Mouse (Mus musculus): ENCODE data around the gene Ninj1. TPM values are rescaled to one million over a fixed set of nuclear protein-coding genes. Genes with fewer than 3 reads are reported as not detected.

Ninj1 gene
- polyA plus RNA-seq, 1 experiment from 2014 or later = 65.0 TPM

GRCm38 (mm10) chr13:49238737-49239136 is 51.5 kb downstream of the Ninj1 start:
- Histone ChIP-seq H3K36me3 (ENCODE audit: control insufficient read depth, insufficient read depth, low read length) (no peaks in the 10 kb centered on the region), H3K4me3 (ENCODE audit: low read depth, low read length) (no peak overlapping the region), H3K27me3 (replicated peaks; ENCODE audit: control insufficient read depth, insufficient read depth, low read length) (no peaks in the 10 kb centered on the region), H3K9ac (ENCODE audit: low read depth, low read length) (no peak overlapping the region), H3K27ac (replicated peaks; ENCODE audit: low read depth, low read length) (no peak overlapping the region), H3K4me2 (ENCODE audit: low read depth, low read length) (no peak overlapping the region), H3K9me3 (ENCODE audit: control insufficient read depth, low read length) (no peaks in the 10 kb centered on the region), H3K4me1 (ENCODE audit: control insufficient read depth, insufficient read depth, low read length) (no peaks in the 10 kb centered on the region)
- DNase-seq (ENCODE audit: low spot score) (no peak), ATAC-seq (ENCODE audit: low read depth) (no peak)
- WGBS = 95% methylated on average over 8 of the region's 8 CpGs

GRCm38 (mm10) chr13:49242321-49243065 is 55.2 kb downstream of the Ninj1 start:
- 0 out of 2 replicates have a peak, but pooled peaks have one; percentile 13 for ATAC-seq (ENCODE audit: low read depth)

GRCm38 (mm10) chr13:49243492-49243891 is 56.2 kb downstream of the Ninj1 start:
- no peaks in the 10 kb centered on the region for H3K36me3 ChIP-seq (ENCODE audit: control insufficient read depth, insufficient read depth, low read length)
- DNase-seq (ENCODE audit: low spot score) (no peak), ATAC-seq (ENCODE audit: low read depth) (no peak)
- peaks cover 6% of the 10 kb centered on the region; the same call in 1 of the 2 replicates for H3K4me1 ChIP-seq (ENCODE audit: control insufficient read depth, insufficient read depth, low read length)
- H3K27me3 ChIP-seq (replicated peaks; ENCODE audit: control insufficient read depth, insufficient read depth, low read length) = peaks cover 23% of the 10 kb centered on the region
- no peak overlapping the region for H3K4me2 ChIP-seq (ENCODE audit: low read depth, low read length)
- WGBS = 92% methylated on average over 2 of the region's 2 CpGs
- H3K9ac ChIP-seq (ENCODE audit: low read depth, low read length) = no peak overlapping the region
- no peaks in the 10 kb centered on the region for H3K9me3 ChIP-seq (ENCODE audit: control insufficient read depth, low read length)
- H3K4me3 ChIP-seq (ENCODE audit: low read depth, low read length) = no peak overlapping the region
- 0 out of 2 replicates have a peak overlapping the region, but pooled peaks have one; percentile 21 for H3K27ac ChIP-seq (replicated peaks; ENCODE audit: low read depth, low read length)

More at GRCm38 (mm10) chr13:49242321-49243065, 55.2 kb downstream of the Ninj1 start:
- no peak for DNase-seq (ENCODE audit: low spot score)
- Histone ChIP-seq H3K4me2 (ENCODE audit: low read depth, low read length) (no peak overlapping the region), H3K36me3 (ENCODE audit: control insufficient read depth, insufficient read depth, low read length) (no peaks in the 10 kb centered on the region), H3K27me3 (replicated peaks; ENCODE audit: control insufficient read depth, insufficient read depth, low read length) (peaks cover 13% of the 10 kb centered on the region), H3K9me3 (ENCODE audit: control insufficient read depth, low read length) (no peaks in the 10 kb centered on the region), H3K9ac (ENCODE audit: low read depth, low read length) (no peak overlapping the region), H3K4me1 (ENCODE audit: control insufficient read depth, insufficient read depth, low read length) (no peaks in the 10 kb centered on the region), H3K4me3 (ENCODE audit: low read depth, low read length) (no peak overlapping the region), H3K27ac (replicated peaks; ENCODE audit: low read depth, low read length) (no peak overlapping the region)
- 56% methylated on average over 9 of the region's 9 CpGs for WGBS

GRCm38 (mm10) chr13:49245251-49245650 is 58.0 kb downstream of the Ninj1 start:
- Histone ChIP-seq H3K9me3 (ENCODE audit: control insufficient read depth, low read length) (no peaks in the 10 kb centered on the region), H3K4me1 (ENCODE audit: control insufficient read depth, insufficient read depth, low read length) (peaks cover 6% of the 10 kb centered on the region; the same call in 1 of the 2 replicates), H3K27me3 (replicated peaks; ENCODE audit: control insufficient read depth, insufficient read depth, low read length) (peaks cover 29% of the 10 kb centered on the region), H3K36me3 (ENCODE audit: control insufficient read depth, insufficient read depth, low read length) (no peaks in the 10 kb centered on the region), H3K4me2 (ENCODE audit: low read depth, low read length) (no peak overlapping the region), H3K9ac (ENCODE audit: low read depth, low read length) (no peak overlapping the region), H3K4me3 (ENCODE audit: low read depth, low read length) (no peak overlapping the region), H3K27ac (replicated peaks; ENCODE audit: low read depth, low read length) (no peak overlapping the region)
- 66% methylated on average over 4 of the region's 4 CpGs for WGBS
- ATAC-seq (ENCODE audit: low read depth) (no peak), DNase-seq (ENCODE audit: low spot score) (no peak)

Other genes with a start within 250 kb of the Ninj1 start
- 38.3 and 39.7 TPM in 2 replicates for gene Fam120a, start 219.5 kb upstream of the Ninj1 start, polyA plus RNA-seq (2014; fragmentation: Nextera tagmentation; extraction: Ambion mirVana)
- gene Wnk2, start 39.5 kb upstream of the Ninj1 start, polyA plus RNA-seq (2014; fragmentation: Nextera tagmentation; extraction: Ambion mirVana) = 3.1 and 3.3 TPM in 2 replicates
- gene Card19, start 28.6 kb downstream of the Ninj1 start, polyA plus RNA-seq (2014; fragmentation: Nextera tagmentation; extraction: Ambion mirVana) = 65.1 and 68.7 TPM in 2 replicates
- gene Susd3, start 61.2 kb downstream of the Ninj1 start, polyA plus RNA-seq (2014; fragmentation: Nextera tagmentation; extraction: Ambion mirVana) = 1.9 and 2.2 TPM in 2 replicates
- 0.51 and 0.58 TPM in 2 replicates for gene Fgd3, start 132.8 kb downstream of the Ninj1 start, polyA plus RNA-seq (2014; fragmentation: Nextera tagmentation; extraction: Ambion mirVana)
- 35.9 and 37.1 TPM in 2 replicates for gene Bicd2, start 154.1 kb downstream of the Ninj1 start, polyA plus RNA-seq (2014; fragmentation: Nextera tagmentation; extraction: Ambion mirVana)
- gene Ippk, start 233.8 kb downstream of the Ninj1 start, polyA plus RNA-seq (2014; fragmentation: Nextera tagmentation; extraction: Ambion mirVana) = 13.8 and 14.5 TPM in 2 replicates

All from embryonic facial prominence, embryonic 14.5 days (tissue).